ENCODE assay signal across 15 mouse cellular contexts in the genomic region with DNA sequence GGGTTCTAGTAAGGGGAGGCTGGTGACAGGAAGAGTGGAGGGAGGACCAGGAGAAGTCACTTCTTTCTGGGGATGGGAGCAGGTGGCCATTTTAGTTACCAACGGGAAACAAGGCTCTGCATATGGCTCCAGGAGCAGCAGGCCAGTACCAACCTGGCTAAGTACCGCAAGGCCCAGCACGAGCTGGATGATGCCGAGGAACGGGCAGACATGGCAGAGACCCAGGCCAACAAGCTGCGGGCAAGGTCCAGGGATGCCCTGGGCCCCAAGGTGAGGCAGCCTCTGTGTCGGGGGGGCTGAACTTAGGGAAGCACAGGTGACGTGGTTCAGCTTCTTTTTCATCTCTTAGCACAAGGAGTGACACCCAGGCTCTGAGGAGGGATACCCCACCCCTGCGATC. TPM values are rescaled to one million over a fixed set of nuclear protein-coding genes. Genes with fewer than 3 reads are reported as not detected.
"Had no signal": no experiment of that assay in that cellular context is flagged by ENCODE, and none has a peak within 500 bp of the region (broad histone marks: within the 10 kb centered on the region; RNA-seq: fewer than 3 reads in every experiment).

No protein-coding gene starts in this region.

- DNase-seq: kidney, postnatal 4 days; liver; liver, embryonic 13.5 days; liver, postnatal 0 days; midbrain, embryonic 14.5 days; right cerebral cortex, postnatal 14 days; thymus, adult 2 months; thymus, postnatal 25 days had no signal

- H3K27ac ChIP-seq: kidney, postnatal 0 days; layer of hippocampus, adult 2 months; limb, embryonic 12.5 days; liver, embryonic 13.5 days; lung, embryonic 15.5 days; neural tube, embryonic 13.5 days; stomach, embryonic 15.5 days had no signal

- H3K4me3 ChIP-seq: layer of hippocampus, adult 2 months; limb, embryonic 12.5 days; liver, embryonic 13.5 days; lung, embryonic 15.5 days; neural tube, embryonic 13.5 days; stomach, embryonic 15.5 days had no signal

- H3K9me3 ChIP-seq: limb, embryonic 12.5 days; liver, embryonic 13.5 days; lung, embryonic 15.5 days; neural tube, embryonic 13.5 days; stomach, embryonic 15.5 days had no signal

- H3K9ac ChIP-seq: limb, embryonic 12.5 days; liver, embryonic 13.5 days; liver, postnatal 0 days; lung, embryonic 15.5 days; neural tube, embryonic 13.5 days; stomach, embryonic 15.5 days had no signal

- H3K4me2 ChIP-seq: limb, embryonic 12.5 days; liver, embryonic 13.5 days; lung, embryonic 15.5 days; neural tube, embryonic 13.5 days; stomach, embryonic 15.5 days had no signal

- ATAC-seq: liver, postnatal 0 days had no signal

RNA-seq across cellular contexts. Expression of a gene that starts 22.7 kb away (rescaled TPM):
- polyA plus RNA-seq: urinary bladder, adult 2 months had no signal
